Mouse (Mus musculus) left cerebral cortex, postnatal 36 days (tissue): ENCODE results near the gene Gpr137b. TPM values are rescaled to one million over a fixed set of nuclear protein-coding genes. Genes with fewer than 3 reads are reported as not detected.
"Not testable (repeated sequence)": the region's sequence is repeated elsewhere in the genome, so short reads cannot be mapped to it uniquely, and the experiment has no call there.

Experiments
- DNase-seq, 2 experiments: peaks; one replicate each; pipeline ENCODE4 v3.0.0; 2021 to 2022; ENCODE audit warnings: low spot score in 2 of 2, mixed read lengths in 1 of 2
- intact Hi-C: fragments of 180-260 bp; cut with DNase I; formaldehyde crosslinking; loops from one replicate; pipeline ENCODE4 v1.15.1; 2025
- total RNA-seq, 2 experiments: library from RNA; stranded (reverse); gene quantifications; 2 replicates each; pipeline ENCODE4 v1.2.3; 2021

The Gpr137b gene
- total RNA-seq, 2 experiments from 2014 or later, result 21.4 to 23.4 TPM

GRCm38 (mm10) chr13:13373965-13374364, 19.8 kb downstream of the Gpr137b start:
- intact Hi-C loops, result loop anchor here (10.0 kb wide), 1 partner anchor 739 kb away; no protein-coding TSS in a partner anchor
- DNase-seq, result not testable (repeated sequence)

- DNase-seq, result not testable (repeated sequence)
- intact Hi-C loops, result loop anchor here (10.0 kb wide), 1 partner anchor 737 kb away; no protein-coding TSS in a partner anchor
Observed at GRCm38 (mm10) chr13:13371436-13371835, 22.4 kb downstream of the Gpr137b start.

- DNase-seq, intact Hi-C loops: not testable (repeated sequence)
Observed at GRCm38 (mm10) chr13:13366371-13366770, 27.4 kb downstream of the Gpr137b start.

GRCm38 (mm10) chr13:13363536-13363935, 30.3 kb downstream of the Gpr137b start:
- DNase-seq, intact Hi-C loops: not testable (repeated sequence)

GRCm38 (mm10) chr13:13362261-13362660, 31.6 kb downstream of the Gpr137b start:
- DNase-seq, intact Hi-C loops: not testable (repeated sequence)

GRCm38 (mm10) chr13:13360045-13360444, 33.8 kb downstream of the Gpr137b start:
- intact Hi-C loops, DNase-seq: not testable (repeated sequence)

GRCm38 (mm10) chr13:13358602-13359001, 35.2 kb downstream of the Gpr137b start:
- intact Hi-C loops, DNase-seq: not testable (repeated sequence)

GRCm38 (mm10) chr13:13358097-13358496, 35.7 kb downstream of the Gpr137b start:
- intact Hi-C loops, DNase-seq: not testable (repeated sequence)

- intact Hi-C loops, DNase-seq: not testable (repeated sequence)
Observed at GRCm38 (mm10) chr13:13352113-13352512, 41.7 kb downstream of the Gpr137b start.

- intact Hi-C loops, result not testable (repeated sequence)
Observed at GRCm38 (mm10) chr13:13350681-13351080, 43.1 kb downstream of the Gpr137b start.

GRCm38 (mm10) chr13:13349288-13349687, 44.5 kb downstream of the Gpr137b start:
- intact Hi-C loops, result no loop called here
- no peak for DNase-seq

More at GRCm38 (mm10) chr13:13350681-13351080, 43.1 kb downstream of the Gpr137b start:
- DNase-seq, result not testable (repeated sequence)

- intact Hi-C loops, DNase-seq: not testable (repeated sequence)
Observed at GRCm38 (mm10) chr13:13347634-13348412, 46.0 kb downstream of the Gpr137b start.

- intact Hi-C loops, DNase-seq: not testable (repeated sequence)
Observed at GRCm38 (mm10) chr13:13337361-13337760, 56.5 kb downstream of the Gpr137b start.

GRCm38 (mm10) chr13:13328876-13329275, 64.9 kb downstream of the Gpr137b start:
- intact Hi-C loops, result no loop called here
- DNase-seq, result no peak

Other genes starting within 250 kb of the Gpr137b start
- gene Prl2c5, start 211.3 kb downstream of the Gpr137b start, total RNA-seq, result not detected
- 1 to 10 TPM; 5.4 to 7.7 TPM for gene Nid1, start 43.5 kb upstream of the Gpr137b start, total RNA-seq
- 10 to 100 TPM; 45.5 to 63.6 TPM for gene Lyst, start 196.4 kb upstream of the Gpr137b start, total RNA-seq